Mouse (Mus musculus) liver, postnatal 0 days (tissue): ENCODE results near the gene Inhbb. TPM values are rescaled to one million over a fixed set of nuclear protein-coding genes. Genes with fewer than 3 reads are reported as not detected.

ENCODE experiments used
- ATAC-seq: fragments of 200-750 bp; cut with Nextera tagmentation; 2 replicates; pipeline ENCODE4 v1.8.0; 2017; ENCODE audit warnings: mild to moderate bottlenecking, moderate library complexity
- DNase-seq: peaks from one replicate; pipeline ENCODE4 v3.0.0-alpha.2; 2016
- H3K27ac ChIP-seq: fragments of 300-500 bp; sonication (generic); 2 replicates; pipeline ENCODE4 v1.5.1; 2014; ENCODE audit warnings: antibody characterized with exemption, moderate library complexity, mild to moderate bottlenecking, low read depth
- H3K27me3 ChIP-seq: fragments of 300-500 bp; sonication (generic); 2 replicates; pipeline ENCODE4 v1.6.1; 2014; ENCODE audit warnings: low read length, control low read depth, mixed read lengths; ENCODE audit not compliant: insufficient read depth
- H3K36me3 ChIP-seq: fragments of 300-500 bp; sonication (generic); replicated peaks from 2 replicates; pipeline ENCODE4 v1.6.1; 2014; ENCODE audit warnings: mild to moderate bottlenecking, control low read depth, low read length, moderate library complexity, mixed read lengths; ENCODE audit not compliant: insufficient read depth
- H3K4me1 ChIP-seq: fragments of 300-500 bp; sonication (generic); 2 replicates; pipeline ENCODE4 v1.6.1; 2014; ENCODE audit warnings: antibody characterized with exemption, mild to moderate bottlenecking, control low read depth; ENCODE audit not compliant: insufficient read depth
- H3K4me2 ChIP-seq: fragments of 300-500 bp; sonication (generic); 2 replicates; pipeline ENCODE4 v1.6.1; 2014; ENCODE audit warnings: low read depth, mild to moderate bottlenecking, low read length, moderate library complexity, mixed read lengths
- H3K4me3 ChIP-seq: fragments of 300-500 bp; sonication (generic); 2 replicates; pipeline ENCODE4 v1.5.1; 2014; ENCODE audit warnings: low read depth, low read length
- H3K9ac ChIP-seq: fragments of 300-500 bp; sonication (generic); replicated peaks from 2 replicates; pipeline ENCODE4 v1.6.1; 2014; ENCODE audit warnings: mild to moderate bottlenecking, moderate library complexity
- H3K9me3 ChIP-seq: fragments of 300-500 bp; sonication (generic); 2 replicates; pipeline ENCODE4 v1.6.1; 2016; ENCODE audit warnings: mild to moderate bottlenecking, control low read depth, low read length, mixed read lengths
- CTCF ChIP-seq: sonication (generic); IDR thresholded peaks from 2 replicates; pipeline ENCODE4 v1.5.1; 2016; ENCODE audit warnings: antibody characterized with exemption, low read depth
- EP300 ChIP-seq: IDR thresholded peaks from 2 replicates; pipeline ENCODE4 v1.6.1; 2016; ENCODE audit warnings: antibody characterized with exemption, low read depth, mild to moderate bottlenecking
- WGBS: fragments of 180-500 bp; shearing (Covaris S2); extraction: QIAGEN DNeasy Blood & Tissue Kit; methylation state at CpG from one replicate; pipeline ENCODE4 v1.1.7; 2014; ENCODE audit not compliant: insufficient replicate concordance; 5-methylcytosine and 5-hydroxymethylcytosine counted together
- polyA plus RNA-seq: library from polyadenylated mRNA; unstranded; fragments of >200 nt; fragmentation: Nextera tagmentation; extraction: Ambion mirVana; gene quantifications from 2 replicates; pipeline ENCODE4 v1.2.1, GENCODE M21; 2015

Gene Inhbb
- polyA plus RNA-seq, 1 experiment from 2014 or later = 0.65 TPM

GRCm38 (mm10) chr1:119366315-119366714 lies 55.7 kb downstream of the Inhbb start:
- TF ChIP-seq CTCF = no peak
- TF ChIP-seq EP300 = no peak
- Histone ChIP-seq H3K27me3 (no peaks in the 10 kb centered on the region), H3K27ac (no peak overlapping the region), H3K9me3 (no peaks in the 10 kb centered on the region), H3K9ac (no peak overlapping the region), H3K36me3 (no peaks in the 10 kb centered on the region), H3K4me3 (no peak overlapping the region), H3K4me2 (no peak overlapping the region), H3K4me1 (no peaks in the 10 kb centered on the region)
- DNase-seq (no peak), ATAC-seq (no peak)
- WGBS = 60% methylated on average over 6 of the region's 6 CpGs

Other genes starting within 250 kb of the Inhbb start
- 30.9 and 31.8 TPM in 2 replicates for gene Ralb, start 82.5 kb upstream of the Inhbb start, polyA plus RNA-seq
- 11.0 and 12.7 TPM in 2 replicates for gene Tmem185b, start 103.9 kb upstream of the Inhbb start, polyA plus RNA-seq
- 25.5 and 27.4 TPM in 2 replicates for gene Epb41l5, start 226.8 kb upstream of the Inhbb start, polyA plus RNA-seq